In genomic region chr1:37299540-37300491, GRCm38 (mm10) we compare ENCODE assay signal across 7 mouse cellular contexts. TPM values are rescaled to one million over a fixed set of nuclear protein-coding genes. Genes with fewer than 3 reads are reported as not detected.
DNase-seq lines count a peak whose midpoint lies in the region; ATAC-seq lines count a peak whose summit lies in the region.

Inpp4a (plus strand) TSS chr1:37299865.

- peak within 1 kb of the TSS; percentile 84 for H3K4me3 ChIP-seq in embryonic facial prominence, embryonic 11.5 days (ENCODE audit: low read depth, low read length)
- peak within 1 kb of the TSS; percentile 84 for H3K4me3 ChIP-seq in limb, embryonic 10.5 days
- H3K4me3 ChIP-seq in midbrain, embryonic 13.5 days (replicated peaks) = peak within 1 kb of the TSS; percentile 95

- H3K4me1 ChIP-seq in embryonic facial prominence, embryonic 11.5 days (ENCODE audit: control insufficient read depth, insufficient read depth, low read length) = no peaks in the 10 kb centered on the region
- H3K4me1 ChIP-seq in limb, embryonic 10.5 days = peaks cover 10% of the 10 kb centered on the region
- peaks cover 19% of the 10 kb centered on the region for H3K4me1 ChIP-seq in midbrain, embryonic 13.5 days (replicated peaks)

- 1% methylated on average over 77 of the region's 77 CpGs for WGBS in embryonic facial prominence, embryonic 11.5 days
- under 1% methylated on average over 77 of the region's 77 CpGs for WGBS in limb, embryonic 10.5 days
- WGBS in midbrain, embryonic 13.5 days = 2% methylated on average over 68 of the region's 77 CpGs

- peak; percentile 99 for DNase-seq in adrenal gland, postnatal 14 days
- peak; percentile 94 for DNase-seq in embryonic facial prominence, embryonic 11.5 days (ENCODE audit: low spot score)
- peak; percentile 85 for DNase-seq in kidney, adult 11 months
- peak; percentile 99 for DNase-seq in limb, embryonic 10.5 days (ENCODE audit: low spot score)
- peak; percentile 85 for DNase-seq in spleen, adult 12 weeks (ENCODE audit: low spot score)

- peak within 1 kb of the TSS; percentile 76 for H3K4me2 ChIP-seq in embryonic facial prominence, embryonic 11.5 days (ENCODE audit: low read depth, low read length)
- H3K4me2 ChIP-seq in midbrain, embryonic 13.5 days (replicated peaks) = peak within 1 kb of the TSS; percentile 70

- no peaks in the 10 kb centered on the region for H3K36me3 ChIP-seq in embryonic facial prominence, embryonic 11.5 days (replicated peaks; ENCODE audit: control insufficient read depth, insufficient read depth, low read depth, low read length)
- H3K36me3 ChIP-seq in limb, embryonic 10.5 days = no peaks in the 10 kb centered on the region
- H3K36me3 ChIP-seq in midbrain, embryonic 13.5 days = no peaks in the 10 kb centered on the region

- ATAC-seq in embryonic facial prominence, embryonic 11.5 days (replicated peaks; ENCODE audit: insufficient number of reproducible peaks, low FRiP score, low TSS enrichment, low read depth) = peak; percentile 94
- peak; percentile 78 for ATAC-seq in granulocyte monocyte progenitor cell, adult 5-6 weeks (replicated peaks; ENCODE audit: poor library complexity, severe bottlenecking)
- ATAC-seq in midbrain, embryonic 13.5 days = peak; percentile 95

- H3K9ac ChIP-seq in embryonic facial prominence, embryonic 11.5 days (replicated peaks; ENCODE audit: low read length) = peak within 1 kb of the TSS; percentile 75
- H3K9ac ChIP-seq in midbrain, embryonic 13.5 days (replicated peaks) = peak within 1 kb of the TSS; percentile 98

- H3K9me3 ChIP-seq in embryonic facial prominence, embryonic 11.5 days (replicated peaks; ENCODE audit: control insufficient read depth, low read length) = no peaks in the 10 kb centered on the region
- H3K9me3 ChIP-seq in limb, embryonic 10.5 days (replicated peaks) = no peaks in the 10 kb centered on the region
- H3K9me3 ChIP-seq in midbrain, embryonic 13.5 days = no peaks in the 10 kb centered on the region

- H3K27ac ChIP-seq in embryonic facial prominence, embryonic 11.5 days (replicated peaks; ENCODE audit: low read depth, low read length) = no peak within 1 kb of the TSS
- peak within 1 kb of the TSS; percentile 83 for H3K27ac ChIP-seq in limb, embryonic 10.5 days
- peak within 1 kb of the TSS; percentile 77 for H3K27ac ChIP-seq in midbrain, embryonic 13.5 days

- no peaks in the 10 kb centered on the region for H3K27me3 ChIP-seq in embryonic facial prominence, embryonic 11.5 days (ENCODE audit: control insufficient read depth, insufficient read depth, low read length)
- H3K27me3 ChIP-seq in limb, embryonic 10.5 days (ENCODE audit: low read depth, poor library complexity, severe bottlenecking) = no peaks in the 10 kb centered on the region
- no peaks in the 10 kb centered on the region for H3K27me3 ChIP-seq in midbrain, embryonic 13.5 days

RNA-seq across cellular contexts. Expression of gene Inpp4a, which starts in this region (rescaled TPM):
- total RNA-seq in adrenal gland, postnatal 14 days (2021) = 21.2 and 23.5 TPM in 2 replicates
- polyA plus RNA-seq in embryonic facial prominence, embryonic 11.5 days (2014; fragmentation: Nextera tagmentation; extraction: Ambion mirVana) = 13.8 and 14.3 TPM in 2 replicates
- total RNA-seq in granulocyte monocyte progenitor cell, adult 5-6 weeks (2014; fragmentation: Nextera tagmentation) = 10.2 and 13.9 TPM in 2 replicates
- total RNA-seq in granulocyte monocyte progenitor cell, adult 5-6 weeks (2017) = 5.6 and 7.0 TPM in 2 replicates
- polyA plus RNA-seq in limb, embryonic 10.5 days (2016; fragmentation: Nextera tagmentation; extraction: Ambion mirVana) = 7.9 and 11.3 TPM in 2 replicates
- polyA plus RNA-seq in midbrain, embryonic 13.5 days (2015; fragmentation: Nextera tagmentation; extraction: Ambion mirVana) = 52.0 and 55.1 TPM in 2 replicates
